Mouse (Mus musculus): ENCODE data around the gene Fancd2os.

Fancd2os gene

DNA sequence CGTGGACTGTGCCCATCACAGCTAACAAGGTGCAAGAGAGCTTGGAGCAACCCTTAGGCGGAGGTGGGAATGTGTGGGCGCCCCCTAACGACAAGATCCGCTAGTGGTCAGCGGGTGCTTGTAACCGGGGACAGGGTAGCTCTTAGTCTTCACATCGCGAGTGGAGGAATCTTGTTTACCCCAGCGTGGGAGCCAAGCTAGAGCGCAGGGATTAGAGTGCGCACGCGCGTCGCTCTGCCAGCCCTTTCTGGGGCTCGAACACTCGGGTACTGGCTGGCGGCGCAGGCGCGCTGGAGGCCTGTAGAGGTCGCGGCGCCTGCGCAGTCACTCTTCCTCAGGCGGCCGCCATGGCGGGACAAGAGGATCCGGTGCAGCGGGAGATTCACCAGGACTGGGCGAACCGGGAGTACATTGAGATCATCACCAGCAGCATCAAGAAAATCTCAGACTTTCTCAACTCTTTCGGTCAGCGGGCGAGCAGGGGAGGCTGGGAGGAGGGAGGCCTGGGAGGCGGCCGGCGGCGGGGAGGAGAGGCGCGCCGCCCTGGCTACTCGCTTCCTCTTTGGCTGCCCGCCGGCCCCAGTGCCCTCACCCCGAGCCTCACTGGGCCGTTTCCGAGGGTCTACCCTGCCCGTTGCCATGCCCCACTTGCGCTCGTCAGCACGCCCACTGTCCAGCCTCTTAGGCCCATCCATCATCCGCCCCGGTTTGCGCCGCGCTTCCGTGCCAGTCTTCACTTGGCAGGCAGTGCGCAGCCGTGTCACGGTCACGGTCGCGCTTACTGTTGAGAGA lies 4.1 kb upstream of the Fancd2os start, which contains the start of gene Brk1:
TSS of gene Brk1 (plus strand) at position 341 of the 792 bp plus-strand sequence.
- DNase-seq, result peak; percentile 88

DNA sequence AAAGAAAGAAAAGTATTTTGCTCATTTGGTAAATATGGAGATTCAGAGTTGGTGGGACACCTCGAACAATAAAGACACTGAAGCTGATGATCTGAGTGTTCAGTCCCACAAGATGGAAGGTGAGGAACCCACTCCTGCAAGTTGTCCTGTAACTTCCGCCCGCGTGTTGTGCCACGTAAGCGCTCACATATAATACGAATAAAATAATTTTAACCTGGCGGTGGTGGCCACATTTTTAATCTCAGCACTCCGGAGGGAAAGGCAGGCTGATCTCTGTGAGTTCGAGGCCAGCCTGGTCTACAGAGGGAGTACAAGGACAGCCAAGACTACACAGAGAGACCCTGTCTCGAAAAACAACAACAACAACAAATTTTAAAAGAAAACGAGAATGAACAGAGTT lies 3.5 kb upstream of the Fancd2os start:
- no peak for DNase-seq

DNA sequence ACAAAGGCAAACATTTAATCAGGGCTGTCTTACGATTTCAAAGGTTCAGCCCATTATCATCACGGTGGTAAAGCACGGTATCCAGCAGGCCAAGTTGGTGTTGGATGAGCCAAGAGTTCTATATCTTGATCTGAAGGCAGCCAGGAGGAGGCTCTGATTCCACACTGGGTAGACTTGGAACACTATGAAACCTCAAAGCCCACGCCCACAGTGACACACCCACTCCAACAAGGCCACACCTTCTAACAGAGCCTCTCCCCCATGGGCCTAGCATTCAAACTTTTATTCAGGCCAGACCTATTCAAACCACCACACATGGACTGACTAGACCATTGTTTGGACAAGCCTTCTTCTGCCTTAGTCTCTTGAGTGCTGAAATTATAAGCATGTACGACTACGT lies 2.3 kb upstream of the Fancd2os start:
- no peak for DNase-seq

DNA sequence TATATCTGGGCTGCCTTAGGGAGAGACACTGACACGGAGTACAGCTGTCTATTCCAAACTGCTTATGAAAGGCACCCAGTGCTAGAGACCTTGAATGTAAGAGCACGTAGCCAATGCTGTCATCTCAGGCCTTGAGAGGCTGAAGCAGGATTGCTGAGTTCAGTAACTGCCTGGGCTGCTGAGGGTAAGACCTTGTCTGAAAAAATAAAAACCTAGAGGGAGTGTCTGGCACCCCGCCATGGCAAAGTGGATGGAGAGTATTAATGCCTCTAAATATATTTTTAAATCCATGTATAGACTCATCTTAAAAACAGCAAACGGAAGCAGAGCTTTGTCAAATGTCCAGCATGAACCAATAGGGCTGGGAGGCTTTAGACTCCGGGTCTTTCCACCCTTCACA lies 682 bp downstream of the Fancd2os start:
- DNase-seq, result no peak

DNA sequence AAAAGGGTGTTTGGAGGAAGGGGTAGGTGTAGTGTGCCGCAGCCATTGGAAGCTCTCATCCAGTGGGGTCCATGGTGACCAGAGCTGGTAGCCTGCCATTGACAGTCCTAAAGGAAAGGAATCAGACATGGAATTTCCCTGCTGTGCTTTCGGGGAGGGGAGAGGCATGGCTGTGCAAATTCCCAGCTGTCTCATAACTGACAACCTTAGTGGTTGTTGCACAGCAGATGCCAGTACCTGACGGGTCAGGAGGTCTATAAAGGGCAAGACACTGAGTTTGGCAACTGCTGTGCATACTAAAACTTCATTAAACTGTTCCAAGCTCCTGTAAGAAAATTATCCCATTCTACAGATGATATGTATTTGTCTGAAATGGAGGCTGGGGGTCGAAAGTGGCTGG lies 2.6 kb downstream of the Fancd2os start:
- no peak for DNase-seq

DNA sequence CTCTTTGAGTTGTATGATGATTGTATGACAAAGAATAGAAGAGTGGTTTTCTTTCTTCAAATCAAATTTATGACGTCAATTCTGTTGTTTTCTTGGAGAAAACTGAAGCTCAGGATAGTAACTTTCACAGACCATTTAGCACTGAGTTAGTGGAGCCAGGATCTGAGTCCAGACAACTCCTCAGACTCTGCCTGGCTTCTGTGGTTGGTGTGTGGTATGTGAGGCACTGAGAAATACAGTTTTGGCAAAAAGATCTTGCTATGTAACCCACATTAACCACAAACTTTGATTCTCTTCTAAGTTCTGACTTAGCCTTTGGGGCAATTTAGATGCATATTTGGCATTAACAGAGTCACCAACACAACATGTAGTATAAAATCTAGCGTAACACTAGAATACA lies 7.9 kb downstream of the Fancd2os start:
- no peak for DNase-seq

DNA sequence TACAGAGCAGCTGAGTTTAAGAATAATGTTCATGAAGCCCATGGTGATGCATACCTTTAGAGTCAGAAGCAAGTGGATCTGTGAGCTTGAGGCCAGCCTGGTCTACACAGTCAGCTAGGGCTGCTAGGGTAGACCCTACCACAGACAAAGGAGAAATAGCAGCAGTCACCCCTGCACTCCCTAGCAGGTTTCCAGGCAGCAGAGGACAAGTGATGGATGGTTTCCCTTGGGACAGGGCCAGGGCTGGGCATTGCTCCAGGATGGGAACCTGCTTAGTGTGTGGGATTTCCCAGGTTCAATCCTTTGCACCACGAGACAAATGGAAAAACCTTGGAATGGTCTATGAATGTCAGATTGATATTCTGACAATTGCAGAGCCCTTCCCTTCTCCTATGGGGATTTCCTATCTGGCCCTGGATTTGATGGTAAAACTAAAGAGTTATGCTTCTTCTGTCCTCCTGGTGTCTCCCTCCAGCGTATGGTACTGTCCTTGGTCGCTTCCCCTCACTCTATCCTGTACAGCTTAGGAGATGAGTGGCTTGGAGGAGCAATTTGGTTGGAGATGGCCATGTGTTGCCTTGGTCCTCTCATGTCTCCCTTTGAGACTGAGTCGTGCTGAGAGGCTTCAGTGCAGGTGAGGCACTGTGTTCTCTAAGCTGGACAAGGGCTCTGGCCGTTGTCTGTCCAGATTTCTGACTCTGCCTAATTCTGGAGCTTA lies 13.9 kb downstream of the Fancd2os start:
- peak; percentile 43 for DNase-seq

DNA sequence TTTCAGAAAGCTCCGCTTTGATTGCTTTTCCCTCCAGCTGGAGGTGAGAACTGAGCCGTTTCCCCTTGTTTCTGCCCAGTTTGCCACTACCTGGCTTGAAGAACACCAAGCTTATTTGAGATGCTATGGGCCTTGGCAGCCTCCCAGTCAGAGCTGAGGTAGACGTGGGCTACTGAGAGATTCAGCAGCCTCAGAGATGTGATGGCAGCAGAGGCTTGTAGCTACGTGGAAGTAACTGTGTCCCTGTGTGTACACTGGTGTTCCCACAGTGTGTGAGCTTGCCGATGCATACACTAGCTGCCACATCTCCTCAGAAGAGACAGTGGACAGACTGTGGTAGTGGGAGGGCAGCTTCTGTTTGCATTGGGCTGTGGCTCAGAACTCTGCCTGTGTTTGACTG lies 15.4 kb downstream of the Fancd2os start:
- no peak for DNase-seq

DNA sequence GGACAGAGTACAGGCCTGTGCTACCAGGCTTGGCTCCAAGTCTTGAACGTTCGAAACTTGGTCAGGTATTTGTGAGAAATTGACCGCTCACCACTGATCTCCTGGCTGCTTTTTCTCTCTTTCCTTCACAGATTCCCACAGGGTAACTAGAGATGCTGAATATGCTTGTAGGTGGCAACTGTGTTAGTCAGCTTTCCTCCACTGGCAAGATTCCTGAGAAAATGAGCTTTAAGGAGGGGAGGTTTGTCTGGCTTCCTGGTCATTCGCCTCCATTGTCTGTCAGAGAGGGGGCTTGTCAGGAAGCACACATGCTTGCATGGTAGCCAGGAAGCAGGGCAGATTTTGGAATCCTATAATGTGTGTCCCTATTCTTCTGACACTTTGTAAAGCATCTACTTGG lies 17.5 kb downstream of the Fancd2os start:
- no peak for DNase-seq

DNA sequence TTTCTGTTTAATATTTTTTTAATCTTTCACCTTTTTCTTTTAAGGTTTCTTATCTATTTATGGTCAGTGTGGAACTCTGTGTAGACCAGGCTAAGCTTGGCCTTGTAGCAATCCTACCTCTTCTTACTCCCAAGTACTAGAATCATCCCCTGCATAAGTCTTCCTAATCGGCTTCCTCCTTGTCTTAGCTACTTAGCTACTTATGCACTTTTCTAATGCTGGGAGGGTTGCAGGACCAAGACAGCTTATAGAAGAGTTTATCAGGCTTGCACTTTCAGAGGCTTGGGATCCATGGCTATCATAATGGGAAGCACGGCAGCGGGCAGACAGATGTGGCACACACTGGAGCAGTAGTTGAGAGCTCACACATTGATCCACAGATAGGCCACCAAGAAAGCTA lies 21.2 kb downstream of the Fancd2os start:
- DNase-seq, result no peak

DNA sequence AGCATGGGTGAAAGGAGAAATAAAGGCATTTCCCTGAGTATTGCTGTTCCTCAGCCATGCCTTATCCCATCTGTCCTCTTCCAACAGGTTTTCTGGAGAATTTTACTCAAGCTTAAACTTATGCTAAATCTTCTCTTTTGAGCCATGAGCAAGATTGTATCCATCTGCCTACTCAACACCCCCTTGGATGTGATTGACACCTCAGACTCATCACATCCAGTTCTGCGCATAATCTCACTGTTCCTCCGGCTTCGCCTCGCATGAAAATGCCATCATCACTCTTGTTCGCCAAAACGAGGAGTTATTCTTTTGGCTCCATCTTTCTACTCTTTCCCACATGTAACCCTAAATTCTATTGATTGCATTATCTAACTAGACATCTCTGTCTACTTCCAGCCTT lies 24.5 kb downstream of the Fancd2os start:
- no peak for DNase-seq

DNA sequence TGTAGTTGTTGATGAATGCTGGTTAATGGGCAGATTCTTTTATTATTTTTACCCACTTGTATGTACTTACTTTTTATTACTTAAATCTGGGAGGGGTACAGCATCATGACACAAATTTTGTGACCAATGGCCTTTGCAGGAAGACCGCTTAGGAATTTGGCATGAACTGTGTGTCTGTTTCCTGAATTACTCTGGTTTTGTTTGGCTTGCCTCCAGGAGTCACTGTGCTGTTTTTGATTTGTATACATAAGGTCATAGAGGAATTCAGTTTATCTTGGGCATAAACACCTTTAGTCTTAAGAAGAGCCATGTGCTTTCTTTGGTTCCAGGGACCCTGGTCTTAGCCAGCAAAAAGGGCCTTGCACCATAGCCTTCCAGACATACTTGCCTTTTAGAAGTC lies 36.0 kb downstream of the Fancd2os start:
- DNase-seq, result peak; percentile 5

DNA sequence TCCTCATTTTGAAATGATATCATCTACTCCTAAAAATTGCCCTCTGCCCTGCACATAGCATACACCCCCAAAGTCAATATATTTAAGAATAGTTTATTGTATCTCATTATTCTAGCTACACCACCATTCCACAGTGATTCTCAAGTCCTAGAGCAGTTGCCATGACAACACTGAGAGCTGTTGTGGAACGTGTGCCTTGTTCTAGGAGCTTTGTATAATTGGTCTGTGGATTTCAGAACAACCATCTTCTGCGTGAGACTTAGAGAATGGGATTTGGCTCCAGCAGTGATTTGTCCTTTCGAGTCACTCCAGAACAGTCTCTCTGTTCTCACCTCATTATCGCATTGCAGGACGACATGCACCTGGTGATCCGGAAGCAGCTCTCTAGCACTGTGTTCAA lies 40.8 kb downstream of the Fancd2os start:
- DNase-seq, result no peak

Measured in lung, postnatal 14 days (tissue).